In genomic region chr11:45008078-45008477, GRCm38 (mm10) we compare ENCODE assay signal across 7 mouse cellular contexts.
DNase-seq lines count a peak whose midpoint lies in the region; ATAC-seq and TF ChIP-seq lines count a peak whose summit lies in the region.

No protein-coding gene starts in this region.

- H3K9ac ChIP-seq in heart, adult 2 months (ENCODE audit: low read depth, low read length) = no peak overlapping the region
- no peak overlapping the region for H3K9ac ChIP-seq in limb, embryonic 14.5 days (ENCODE audit: low read depth, low read length, severe bottlenecking)
- no peak overlapping the region for H3K9ac ChIP-seq in midbrain, postnatal 0 days (replicated peaks; ENCODE audit: low read length, poor library complexity, severe bottlenecking)

- TF ChIP-seq CTCF in heart, adult 2 months (IDR thresholded peaks at IDR 0.05) = peak; percentile 91
- peak; percentile 95 for TF ChIP-seq CTCF in midbrain, postnatal 0 days (IDR thresholded peaks at IDR 0.05)

- ATAC-seq in limb, embryonic 14.5 days (ENCODE audit: low FRiP score, low read depth) = no peak
- no peak for ATAC-seq in midbrain, postnatal 0 days (ENCODE audit: low FRiP score)

- no peaks in the 10 kb centered on the region for H3K36me3 ChIP-seq in embryonic facial prominence, embryonic 10.5 days (replicated peaks)
- no peaks in the 10 kb centered on the region for H3K36me3 ChIP-seq in heart, adult 2 months (ENCODE audit: control insufficient read depth, insufficient read depth, low read length)
- 0 out of 2 replicates have a peak, but pooled peaks cover 7% of the 10 kb centered on the region for H3K36me3 ChIP-seq in limb, embryonic 14.5 days (ENCODE audit: control insufficient read depth, insufficient read depth, low read length)
- H3K36me3 ChIP-seq in midbrain, postnatal 0 days (ENCODE audit: insufficient read depth, low read length) = no peaks in the 10 kb centered on the region

- peak overlapping the region; percentile 45 for H3K4me3 ChIP-seq in embryonic facial prominence, embryonic 10.5 days
- H3K4me3 ChIP-seq in heart, adult 2 months = no peak overlapping the region
- H3K4me3 ChIP-seq in limb, embryonic 14.5 days (replicated peaks; ENCODE audit: low read length) = no peak overlapping the region
- no peak overlapping the region for H3K4me3 ChIP-seq in midbrain, postnatal 0 days (ENCODE audit: low read depth, low read length)

- peak; percentile 78 for DNase-seq in adrenal gland, adult 2 months
- peak; percentile 86 for DNase-seq in embryonic facial prominence, embryonic 10.5 days (ENCODE audit: low spot score)
- DNase-seq in heart, adult 2 months = peak; percentile 82 to 90
- peak; percentile 78 for DNase-seq in kidney, adult 9 months
- DNase-seq in limb, embryonic 14.5 days (ENCODE audit: low spot score) = peak; percentile 67
- peak; percentile 79 for DNase-seq in midbrain, postnatal 0 days (ENCODE audit: low spot score)
- DNase-seq in spleen, postnatal 14 days (ENCODE audit: low spot score in 2 of 2) = peak; percentile 59 to 76

- peak overlapping the region; percentile 36 for H3K4me2 ChIP-seq in limb, embryonic 14.5 days (replicated peaks; ENCODE audit: low read depth, low read length, severe bottlenecking)
- H3K4me2 ChIP-seq in midbrain, postnatal 0 days (ENCODE audit: low read depth, low read length, poor library complexity, severe bottlenecking) = peak overlapping the region; percentile 34

- TF ChIP-seq POLR2A in heart, adult 2 months (IDR thresholded peaks at IDR 0.05; ENCODE audit: insufficient read depth, low read depth, low read length) = no peak
- no peak for TF ChIP-seq POLR2A in limb, embryonic 14.5 days (IDR thresholded peaks at IDR 0.05; ENCODE audit: borderline replicate concordance, extremely low read depth, insufficient read depth, insufficient read length)

- no peak overlapping the region for H3K27ac ChIP-seq in embryonic facial prominence, embryonic 10.5 days (replicated peaks)
- H3K27ac ChIP-seq in heart, adult 2 months = peak overlapping the region; percentile 0; the same call in 1 of the 2 replicates
- H3K27ac ChIP-seq in limb, embryonic 14.5 days (replicated peaks; ENCODE audit: low read depth, low read length) = no peak overlapping the region
- no peak overlapping the region for H3K27ac ChIP-seq in midbrain, postnatal 0 days (ENCODE audit: low read depth, low read length)

- no peaks in the 10 kb centered on the region for H3K9me3 ChIP-seq in embryonic facial prominence, embryonic 10.5 days
- H3K9me3 ChIP-seq in limb, embryonic 14.5 days (ENCODE audit: control insufficient read depth, low read length) = no peaks in the 10 kb centered on the region
- H3K9me3 ChIP-seq in midbrain, postnatal 0 days (ENCODE audit: low read length) = no peaks in the 10 kb centered on the region

- peaks cover 9% of the 10 kb centered on the region; the same call in 1 of the 2 replicates for H3K27me3 ChIP-seq in embryonic facial prominence, embryonic 10.5 days (replicated peaks; ENCODE audit: low read depth, poor library complexity, severe bottlenecking)
- H3K27me3 ChIP-seq in heart, adult 2 months (ENCODE audit: control insufficient read depth, insufficient read depth, low read length) = no peaks in the 10 kb centered on the region
- no peaks in the 10 kb centered on the region for H3K27me3 ChIP-seq in limb, embryonic 14.5 days (ENCODE audit: control insufficient read depth, insufficient read depth, low read length)
- no peaks in the 10 kb centered on the region for H3K27me3 ChIP-seq in midbrain, postnatal 0 days (ENCODE audit: insufficient read depth, low read length)

- H3K4me1 ChIP-seq in embryonic facial prominence, embryonic 10.5 days = peaks cover 18% of the 10 kb centered on the region
- H3K4me1 ChIP-seq in heart, adult 2 months (ENCODE audit: control insufficient read depth, insufficient read depth, low read length) = no peaks in the 10 kb centered on the region; the same call in 1 of the 2 replicates
- H3K4me1 ChIP-seq in limb, embryonic 14.5 days (ENCODE audit: control insufficient read depth, insufficient read depth, low read length) = peaks cover 11% of the 10 kb centered on the region
- H3K4me1 ChIP-seq in midbrain, postnatal 0 days (ENCODE audit: insufficient read depth, low read length) = no peaks in the 10 kb centered on the region

- TF ChIP-seq EP300 in heart, adult 2 months (IDR thresholded peaks at IDR 0.05; ENCODE audit: insufficient read depth, low read depth, low read length) = peak; percentile 95

- no peaks in the 10 kb centered on the region for H3K79me2 ChIP-seq in heart, adult 2 months (replicated peaks; ENCODE audit: control insufficient read depth, insufficient read depth, low read length)

- WGBS in embryonic facial prominence, embryonic 10.5 days = 4% methylated on average over 7 of the region's 7 CpGs
- WGBS in heart, adult 2 months = 3% methylated on average over 7 of the region's 7 CpGs
- 7% methylated on average over 7 of the region's 7 CpGs for WGBS in limb, embryonic 14.5 days
- 3% methylated on average over 7 of the region's 7 CpGs for WGBS in midbrain, postnatal 0 days

- intact Hi-C loops in heart, adult 2 months (cut with DNase I) = loop anchor here (1.0 to 10.0 kb wide), 2 partner anchors 397 to 877 kb away; no protein-coding TSS in a partner anchor
